Mouse (Mus musculus) natural killer cell, adult 2 months (primary cell): ENCODE measurements around the gene Fgd2.
"Not testable (repeated sequence)": the region's sequence is repeated elsewhere in the genome, so short reads cannot be mapped to it uniquely, and the experiment has no call there.

ENCODE experiments used
- DNase-seq, 2 experiments: peaks; one replicate each; pipeline ENCODE4 v3.0.0; 2022; ENCODE audit warnings: low spot score in 2 of 2

Fgd2 gene

DNA sequence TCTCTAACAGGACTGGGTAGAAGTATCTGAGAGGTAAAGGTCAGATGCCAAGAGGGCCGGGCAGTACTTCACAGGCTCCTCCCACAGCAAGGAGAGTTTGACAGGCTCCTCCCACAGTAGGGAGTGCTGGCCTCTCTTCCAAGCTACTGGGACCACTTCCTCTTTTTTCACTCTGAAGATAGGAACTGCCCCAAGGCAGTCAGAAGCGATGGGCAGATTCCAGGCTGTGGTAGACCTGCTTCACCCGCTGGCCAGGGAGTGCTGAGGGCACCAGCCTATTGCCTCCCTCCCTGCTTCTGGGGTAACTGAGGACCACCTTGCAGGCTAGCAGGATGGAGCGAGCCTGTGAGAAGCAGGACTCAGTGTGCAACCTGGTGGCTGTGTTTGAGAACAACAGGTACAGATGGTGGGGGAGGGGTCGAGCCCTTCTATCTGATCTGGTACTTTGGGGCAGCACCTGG is at the start of gene Fgd2:
Gene Fgd2 (plus strand): TSS at position 154 of the 461 bp plus-strand sequence.
- peak in 1 of 2 experiments; percentile 39 for DNase-seq

DNA sequence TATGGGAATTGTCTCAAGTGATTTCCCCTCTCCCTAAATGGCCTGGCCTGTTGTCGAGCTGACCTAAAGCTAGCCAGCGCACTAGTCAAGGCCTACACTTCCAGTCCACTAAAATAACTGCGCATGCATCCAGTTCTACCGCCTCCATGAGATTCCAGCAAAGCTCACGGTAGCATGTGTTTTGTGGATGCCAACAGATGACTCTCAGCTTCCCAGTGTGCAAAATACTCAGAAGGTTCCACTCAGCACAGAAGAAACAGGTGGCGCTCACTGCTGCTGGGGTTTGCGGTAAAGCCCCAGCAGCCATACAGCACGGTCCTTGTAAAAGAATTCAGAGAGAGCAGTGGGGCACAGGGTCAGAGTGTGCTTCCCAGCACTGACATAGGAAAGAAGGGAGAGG is 49.1 kb upstream of the Fgd2 start:
- no peak for DNase-seq

DNA sequence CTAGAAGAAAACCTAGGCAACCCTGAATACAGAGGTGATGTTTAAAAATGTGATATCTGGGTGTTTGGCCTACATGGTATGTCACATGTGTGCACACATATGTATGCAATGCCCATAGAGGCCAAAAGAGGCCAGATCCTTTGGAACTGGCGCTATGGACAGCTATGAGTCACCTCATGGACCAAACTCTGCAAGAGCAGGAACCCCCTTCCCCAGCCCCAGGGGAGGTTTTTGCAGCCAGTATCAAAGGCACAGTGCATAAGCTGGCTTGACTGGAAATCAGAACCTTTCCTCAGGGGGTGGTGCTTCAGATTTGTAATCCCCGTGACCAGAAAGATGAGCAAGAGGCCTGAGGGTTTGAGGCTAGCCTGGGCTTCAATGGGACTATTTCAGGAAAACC is 48.6 kb upstream of the Fgd2 start:
- no peak for DNase-seq

DNA sequence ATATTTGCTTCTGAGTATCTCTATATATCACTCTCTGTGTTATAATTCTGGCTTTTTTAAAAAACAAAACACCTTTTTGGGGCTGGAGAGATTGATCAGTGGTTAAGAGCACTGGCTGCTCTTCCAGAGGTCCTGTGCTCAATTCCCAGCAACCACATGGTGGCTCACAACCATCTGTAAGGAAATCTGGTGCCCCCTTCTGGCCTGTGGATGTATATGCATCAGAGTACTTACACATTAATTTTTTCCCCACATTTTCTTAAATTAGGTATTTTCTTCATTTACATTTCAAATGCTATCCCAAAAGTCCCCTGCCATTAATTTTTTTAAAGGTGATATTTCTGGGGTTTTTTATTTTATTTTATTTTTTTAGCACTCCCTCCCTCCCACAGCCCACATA is 47.4 kb upstream of the Fgd2 start:
- DNase-seq = no peak

DNA sequence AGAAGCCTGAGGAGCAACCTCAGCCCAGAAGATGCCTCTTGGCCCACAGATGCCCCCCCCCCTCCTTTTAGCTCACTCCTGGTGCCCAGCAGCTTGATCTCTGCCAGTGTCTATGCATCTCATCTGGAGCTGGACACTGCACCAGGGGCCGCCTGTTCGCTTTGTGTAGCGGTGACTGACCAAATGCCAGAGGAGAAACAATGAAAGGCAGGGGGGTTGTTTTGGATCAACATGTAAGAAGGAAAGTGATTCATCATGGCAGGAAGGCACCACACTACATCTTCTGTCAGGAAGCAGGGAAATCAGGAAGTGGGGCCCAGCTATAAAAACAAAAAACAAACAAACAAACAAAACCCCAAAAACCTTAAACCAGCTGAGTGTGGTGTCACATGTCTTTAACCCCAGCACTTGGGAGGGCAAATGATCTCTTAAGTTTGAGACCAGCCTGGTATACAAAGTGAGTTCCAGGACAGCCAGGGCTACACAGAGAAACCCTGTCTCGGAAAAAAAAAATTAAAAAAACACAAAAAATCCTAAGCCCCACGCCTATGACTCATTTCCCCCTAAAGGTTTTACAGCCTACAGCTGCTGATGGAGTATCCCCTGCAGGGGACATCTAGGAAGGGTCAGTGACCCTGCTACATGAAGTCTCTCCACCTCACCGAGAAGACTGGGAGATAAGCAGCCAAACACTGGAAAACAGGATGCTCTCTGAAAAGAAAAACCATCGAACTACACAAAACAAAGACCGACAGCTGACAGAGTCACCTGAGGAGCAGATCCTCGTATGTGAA is 44.8 kb upstream of the Fgd2 start:
- DNase-seq = no peak

DNA sequence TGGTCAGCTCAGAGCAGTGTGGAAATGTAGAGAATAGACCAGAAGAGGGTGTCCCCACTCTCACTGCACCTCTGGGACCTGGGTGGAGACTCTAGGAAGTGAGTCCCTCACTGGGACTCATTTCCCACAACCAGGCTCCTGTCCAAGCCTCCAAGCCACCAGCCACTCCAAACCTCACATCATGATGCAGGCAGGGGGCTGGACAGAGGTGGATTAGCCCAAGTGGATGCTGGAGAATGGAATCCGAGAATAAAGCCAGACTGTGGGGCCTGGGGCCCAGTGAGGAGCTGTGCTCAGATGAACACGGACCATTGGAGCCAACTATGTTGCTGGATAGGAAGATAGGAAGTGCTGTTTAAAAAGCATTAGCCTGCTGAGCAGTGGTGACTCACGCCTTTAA is 43.8 kb upstream of the Fgd2 start:
- DNase-seq = no peak

DNA sequence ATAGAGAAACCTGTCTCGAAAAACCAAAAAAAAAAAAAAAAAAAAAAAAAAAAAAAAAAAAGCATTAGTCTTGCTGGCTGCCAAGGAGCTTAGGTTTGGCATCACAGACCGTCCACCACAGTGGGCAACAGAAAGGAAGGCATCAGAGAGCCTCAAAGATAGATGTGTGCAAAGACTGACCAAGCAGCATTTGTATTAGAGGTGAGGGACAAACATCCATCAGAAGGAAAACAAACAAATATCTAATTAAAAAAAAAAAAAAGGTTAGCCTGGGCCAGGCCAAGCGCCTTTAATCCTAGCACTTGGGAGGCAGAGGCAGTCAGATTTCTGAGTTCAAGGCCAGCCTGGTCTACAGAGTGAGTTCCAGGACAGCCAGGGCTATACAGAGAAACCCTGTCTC is 43.3 kb upstream of the Fgd2 start, which contains the start of gene Pi16:
Gene Pi16 (plus strand): TSS at position 301 of the 400 bp plus-strand sequence.
- not testable (repeated sequence) for DNase-seq

DNA sequence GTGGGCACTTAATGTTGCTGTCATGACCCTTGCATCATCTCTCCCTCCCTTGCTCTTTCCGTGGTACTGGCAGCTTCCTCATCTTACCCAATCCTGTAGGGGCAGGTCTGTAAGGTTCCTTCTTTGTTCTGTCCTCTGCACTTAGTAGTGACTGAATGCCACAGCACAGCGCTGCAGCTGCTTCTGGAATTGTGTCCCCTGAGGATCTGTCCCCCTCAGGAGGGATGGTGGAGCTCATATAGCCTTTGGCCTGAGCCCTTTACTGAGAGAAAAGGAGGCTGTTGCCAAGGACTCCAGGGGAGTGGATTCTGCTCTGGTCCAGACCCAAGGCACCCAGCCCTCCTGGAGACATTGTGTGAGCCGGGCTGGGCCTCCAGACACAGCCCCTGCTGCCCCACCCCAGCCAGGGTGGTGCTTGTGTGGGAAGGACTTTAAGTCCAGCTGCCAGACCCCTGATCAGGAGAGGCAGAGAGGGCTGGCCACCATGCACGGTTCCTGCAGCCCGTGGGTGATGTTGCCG is 41.9 kb upstream of the Fgd2 start:
- DNase-seq = no peak

DNA sequence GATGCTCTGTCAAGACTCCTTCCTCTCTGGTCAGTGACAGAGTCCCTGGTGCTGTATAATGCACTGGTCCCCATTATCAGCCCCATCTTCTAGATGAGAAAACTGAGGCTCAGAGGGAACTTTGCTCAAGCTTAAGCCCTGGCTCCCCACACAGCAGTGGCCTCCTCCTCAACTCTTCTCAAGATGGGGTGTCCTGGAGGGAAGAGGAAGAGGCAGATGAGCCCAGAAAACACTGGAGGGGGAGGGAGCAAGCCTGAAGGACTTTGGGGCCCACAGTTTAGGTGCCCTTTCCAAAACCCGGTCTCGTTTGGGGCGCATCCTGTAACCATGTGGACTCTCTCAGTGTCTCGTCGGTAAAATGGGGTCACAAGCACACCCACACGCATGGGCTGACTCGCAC is 41.2 kb upstream of the Fgd2 start:
- no peak for DNase-seq

DNA sequence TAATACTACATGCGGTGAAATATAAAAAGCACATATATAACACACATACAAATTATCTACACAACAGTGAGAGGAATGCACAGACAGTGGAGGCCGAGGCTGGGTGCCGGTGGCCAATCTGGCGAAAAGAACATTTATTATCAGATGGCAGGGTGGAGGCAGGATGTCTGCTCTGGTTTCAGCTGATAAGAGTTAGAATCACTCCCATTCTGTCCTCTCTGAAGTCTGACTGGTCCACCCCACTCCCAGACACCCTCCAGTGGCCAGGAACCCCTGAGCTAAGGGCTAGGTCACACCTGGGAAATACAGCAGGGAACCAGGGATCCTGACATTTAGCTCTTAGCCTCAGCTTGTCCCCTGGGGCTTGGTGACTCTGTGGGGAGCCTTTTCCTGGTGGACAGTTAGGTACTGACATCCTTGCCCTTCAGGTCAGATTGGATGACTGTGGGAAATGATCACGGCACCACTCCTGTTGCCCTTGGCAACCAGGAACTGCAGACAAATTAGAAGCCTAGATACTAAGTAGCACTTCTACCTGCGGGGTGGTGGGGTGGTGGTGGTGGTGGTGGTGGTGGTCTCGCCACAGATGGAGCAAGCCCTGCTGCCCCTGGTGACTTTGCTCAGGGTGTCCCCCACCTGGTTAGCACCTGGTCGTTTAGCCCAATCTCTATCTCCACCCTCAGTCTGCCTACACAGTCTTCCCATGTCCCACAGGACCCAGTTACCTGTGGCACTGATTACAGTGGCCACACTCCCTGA is 40.7 kb upstream of the Fgd2 start:
- no peak for DNase-seq

DNA sequence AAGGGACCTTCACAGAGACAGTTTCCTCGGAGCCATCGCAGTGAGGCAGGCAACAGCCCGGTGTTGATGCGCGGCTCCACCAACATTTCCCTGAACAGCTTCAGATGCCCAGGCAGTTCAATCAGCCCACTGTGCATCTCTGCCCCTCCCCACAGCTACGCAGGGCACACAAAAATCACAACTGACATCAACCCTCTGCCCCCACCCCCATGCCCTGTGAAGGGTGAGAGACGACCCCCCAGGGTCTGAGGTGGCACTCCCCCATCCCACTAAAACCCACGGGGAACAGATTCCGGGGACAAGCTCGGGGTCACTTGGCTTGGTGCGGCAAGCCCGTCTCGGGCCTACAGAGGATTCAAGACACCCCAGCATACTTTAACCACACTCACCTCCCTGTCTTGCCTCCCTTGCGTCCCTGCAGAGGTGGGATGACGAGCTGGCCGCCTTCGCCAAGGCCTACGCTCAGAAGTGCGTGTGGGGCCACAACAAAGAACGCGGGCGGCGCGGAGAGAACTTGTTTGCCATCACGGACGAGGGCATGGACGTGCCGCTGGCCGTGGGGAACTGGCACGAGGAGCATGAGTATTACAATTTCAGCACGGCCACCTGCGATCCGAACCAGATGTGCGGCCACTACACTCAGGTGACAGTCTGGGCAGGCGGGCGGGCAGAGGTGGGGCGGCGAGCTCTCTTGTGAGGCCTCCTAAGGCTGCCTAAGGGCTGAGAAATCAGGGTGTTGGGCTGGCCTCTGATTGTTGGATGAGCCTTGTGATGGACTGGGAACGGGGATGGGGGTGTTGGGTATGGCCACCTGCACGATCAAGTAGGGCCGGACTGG is 38.7 kb upstream of the Fgd2 start:
- no peak for DNase-seq

DNA sequence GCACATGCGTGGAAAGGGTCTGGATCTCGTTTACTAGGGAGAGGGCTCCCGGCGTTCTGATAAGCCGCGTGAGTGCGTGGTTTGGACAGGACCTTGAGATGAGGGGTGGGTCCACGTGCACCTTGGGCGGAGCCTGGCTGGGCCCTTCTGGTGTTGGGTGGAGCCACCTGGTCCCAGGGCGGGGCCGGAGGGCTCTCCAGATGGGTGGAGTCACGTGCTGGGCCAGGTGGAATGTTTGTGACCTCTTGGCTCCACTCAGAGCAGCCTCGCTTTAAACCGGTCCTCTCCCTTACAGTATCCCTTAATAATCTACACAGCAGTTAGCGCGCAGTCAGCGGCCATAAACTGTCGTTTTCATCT is 38.1 kb upstream of the Fgd2 start:
- no peak for DNase-seq

DNA sequence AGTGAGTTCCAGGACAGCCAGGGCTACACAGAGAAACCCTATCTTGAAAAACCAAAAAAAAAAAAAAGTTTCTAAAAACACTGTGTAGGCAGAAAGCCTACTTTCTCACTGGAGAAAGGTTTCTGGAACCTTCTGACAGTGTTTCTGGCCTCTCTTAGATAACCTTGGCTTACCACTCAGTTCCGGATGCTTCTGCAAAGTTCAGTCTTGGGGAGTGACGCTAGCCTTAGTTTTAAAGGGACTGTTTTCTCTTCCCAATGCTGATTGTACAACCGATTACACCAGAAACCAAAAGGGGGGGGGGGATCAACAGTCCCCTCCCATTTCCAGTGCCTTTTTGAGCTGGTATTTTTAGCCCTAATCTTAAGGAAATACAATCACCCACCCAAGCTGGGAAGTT is 37.1 kb upstream of the Fgd2 start:
- no peak for DNase-seq

DNA sequence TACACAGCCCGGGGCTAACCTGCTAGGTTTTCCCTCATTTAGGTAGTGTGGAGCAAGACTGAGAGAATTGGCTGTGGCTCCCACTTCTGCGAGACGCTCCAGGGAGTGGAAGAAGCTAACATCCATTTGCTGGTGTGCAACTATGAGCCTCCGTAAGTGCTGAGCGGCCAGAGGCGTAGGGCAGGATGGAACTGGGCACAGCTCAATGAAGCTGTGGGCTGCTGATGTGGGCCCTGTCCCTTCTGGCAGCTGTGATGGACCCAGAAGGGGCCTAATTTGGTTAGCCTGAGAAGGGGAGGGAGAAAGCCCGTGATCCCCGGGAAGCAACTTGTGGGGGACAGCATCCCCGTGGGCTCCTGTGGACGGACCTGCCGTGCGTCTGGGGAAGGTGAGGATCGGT is 34.9 kb upstream of the Fgd2 start:
- DNase-seq = no peak

DNA sequence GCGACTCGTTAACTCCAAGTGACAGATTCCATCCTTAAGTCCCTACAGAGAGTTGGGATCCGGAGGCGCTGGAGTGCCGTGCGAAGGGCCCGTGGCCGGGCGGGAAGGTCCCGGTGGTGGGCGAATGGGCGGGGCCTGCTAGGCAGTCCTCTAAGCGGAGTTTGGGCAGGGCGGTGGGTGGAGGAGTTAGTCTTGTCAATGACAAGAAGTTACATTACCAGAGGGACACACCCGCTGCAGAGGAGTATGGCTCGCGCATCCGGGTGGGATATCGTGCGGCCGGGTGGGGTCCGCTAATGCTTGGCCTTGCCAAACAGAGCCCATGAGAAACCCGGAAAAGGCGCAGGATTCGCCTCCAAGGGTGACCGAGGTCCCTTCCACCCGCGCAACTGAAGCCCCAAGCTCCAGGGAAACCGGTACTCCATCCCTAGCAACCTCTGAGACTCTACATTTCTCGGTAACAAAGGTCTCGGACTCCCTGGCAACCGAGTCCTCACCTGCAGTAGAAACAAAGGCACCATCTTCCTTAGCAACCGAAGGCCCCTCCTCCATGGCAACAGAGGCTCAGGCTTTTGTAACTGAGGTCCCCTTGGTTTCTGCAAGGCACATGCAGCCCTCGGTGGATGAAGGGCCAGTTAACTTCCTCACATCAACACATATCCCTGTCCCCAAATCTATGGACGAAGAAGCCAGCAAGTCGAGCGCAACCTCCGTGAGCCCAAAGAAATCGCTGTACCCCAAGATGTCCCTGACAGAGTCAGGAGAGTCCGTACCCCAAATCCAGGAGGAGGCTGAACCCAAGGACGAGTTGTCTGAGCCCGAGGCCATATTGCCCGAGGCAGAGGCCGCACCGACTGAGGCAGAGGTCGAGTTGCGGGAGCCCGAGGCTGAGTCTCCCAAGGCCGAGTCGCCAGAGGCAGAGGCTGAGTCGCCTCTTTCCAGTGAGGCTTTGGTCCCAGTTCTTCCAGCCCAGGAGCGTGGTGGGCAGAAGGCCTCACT is 33.9 kb upstream of the Fgd2 start:
- no peak for DNase-seq

DNA sequence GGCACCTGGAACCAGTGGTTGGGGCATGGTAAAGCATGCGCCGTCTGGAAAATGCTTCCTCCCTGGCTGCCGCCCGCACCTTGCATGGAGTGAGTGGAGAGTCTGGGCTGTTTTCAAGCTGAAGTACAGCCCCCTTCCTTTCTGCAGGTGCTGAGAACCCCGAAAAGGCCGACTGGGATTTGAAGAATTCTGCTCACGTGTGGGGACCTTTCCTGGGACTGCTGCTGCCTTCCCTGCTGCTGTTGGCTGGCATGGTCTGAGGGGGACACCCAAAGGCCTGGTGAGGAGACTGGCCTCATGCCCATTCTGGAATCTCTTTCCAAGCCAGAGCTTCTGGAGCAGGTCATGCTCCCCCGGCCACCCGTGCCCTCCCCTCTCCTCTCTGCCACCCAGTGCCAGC is 33.0 kb upstream of the Fgd2 start:
- DNase-seq = no peak

DNA sequence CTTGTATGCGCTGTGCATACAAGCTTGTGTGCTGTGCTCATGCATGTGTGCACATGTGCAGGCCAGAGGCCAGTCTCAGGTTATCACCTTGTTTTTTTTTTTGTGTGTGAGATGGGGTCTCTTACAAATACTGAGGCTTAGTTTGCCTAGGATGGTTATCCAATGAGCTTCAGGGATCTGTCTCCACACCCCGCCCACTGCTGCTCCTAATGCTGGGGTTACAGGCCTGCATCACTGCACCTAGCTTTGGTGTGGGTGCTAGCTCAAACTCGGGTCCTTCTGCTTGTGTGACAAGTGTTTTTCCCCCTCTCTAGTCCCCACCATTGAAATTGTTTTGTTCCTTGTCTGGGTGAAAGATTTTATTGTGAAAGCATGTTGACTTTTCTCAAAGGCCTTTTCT is 30.5 kb upstream of the Fgd2 start:
- DNase-seq = no peak

DNA sequence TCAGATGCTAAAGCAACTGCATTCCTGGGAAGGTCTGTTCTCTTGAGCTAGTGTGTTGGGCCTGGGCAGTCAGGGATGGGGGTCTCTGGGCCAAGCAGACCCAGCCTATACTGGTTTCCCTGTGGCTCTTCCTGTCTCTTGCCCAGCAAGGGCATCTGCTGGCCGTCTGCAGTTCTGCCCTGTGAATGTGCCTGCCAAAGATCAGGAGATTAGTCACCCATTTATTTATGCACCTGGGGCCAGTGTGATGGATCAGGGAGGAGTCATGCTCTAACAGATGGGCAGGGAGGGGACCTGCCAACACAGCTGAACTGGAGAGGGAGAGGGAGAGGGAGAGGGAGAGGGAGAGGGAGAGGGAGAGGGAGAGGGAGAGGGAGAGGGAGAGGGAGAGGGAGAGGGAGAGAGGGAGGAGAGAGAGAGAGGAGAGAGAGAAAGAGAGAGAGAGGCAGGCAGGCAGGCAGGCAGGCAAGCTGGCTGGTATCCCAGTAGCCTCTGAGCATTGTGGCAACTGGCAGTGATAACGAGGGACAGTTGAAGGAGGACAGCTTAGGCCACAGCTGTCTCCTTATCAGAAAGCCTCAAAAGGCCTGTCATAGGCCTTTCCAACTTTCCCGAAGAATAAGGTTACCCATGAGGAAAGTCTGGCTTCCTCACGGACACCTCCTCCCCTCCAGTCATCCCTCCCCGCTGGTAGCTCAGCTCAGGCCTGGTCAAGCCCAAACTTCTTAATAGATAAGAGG is 29.9 kb upstream of the Fgd2 start:
- no peak for DNase-seq

DNA sequence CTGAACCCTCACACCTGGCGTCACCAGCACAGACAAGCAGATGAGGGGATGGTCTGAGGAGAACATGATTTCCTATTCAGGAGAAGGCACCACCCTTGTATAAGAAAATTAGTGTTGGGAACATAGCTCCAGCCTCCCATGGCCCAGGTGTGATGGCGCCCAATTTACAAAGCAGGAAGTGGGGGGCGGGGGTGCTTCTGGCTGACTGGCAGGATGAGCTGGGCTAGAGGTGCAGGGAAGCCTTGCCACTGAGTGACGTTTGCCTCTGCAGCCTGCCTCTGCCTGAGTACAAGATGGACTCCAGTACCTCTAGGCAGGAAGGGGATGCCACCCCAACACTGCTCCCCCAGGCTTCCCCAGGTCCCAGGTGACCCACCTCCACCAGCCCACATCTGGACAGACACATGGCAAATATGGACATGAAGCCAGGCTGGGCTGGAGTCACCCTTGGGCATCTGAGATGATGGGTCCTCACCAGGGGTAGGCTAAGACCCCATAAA is 28.5 kb upstream of the Fgd2 start:
- no peak for DNase-seq
